Mouse (Mus musculus) lung, postnatal 0 days (tissue): ENCODE data around the gene Bclaf3.

ENCODE experiments used
- CTCF ChIP-seq: IDR thresholded peaks from 2 replicates; pipeline ENCODE4 v1.5.1; 2016; ENCODE audit warnings: antibody characterized with exemption, mild to moderate bottlenecking
- EP300 ChIP-seq: IDR thresholded peaks from 2 replicates; pipeline ENCODE4 v1.6.1; 2016; ENCODE audit warnings: antibody characterized with exemption, mild to moderate bottlenecking, control low read depth

- TF ChIP-seq CTCF (no peak), EP300 (no peak)
These were observed 101.4 kb downstream of the Bclaf3 start for GRCm38 (mm10) chrX:159627588-159628566.
